Mouse (Mus musculus): ENCODE data around the gene Usp49.

- TF ChIP-seq POLR2A (IDR thresholded peaks at IDR 0.05; ENCODE audit: low read depth, low read length) = no peak
- TF ChIP-seq CTCF (IDR thresholded peaks at IDR 0.05; ENCODE audit: extremely low read depth, insufficient read length, insufficient replicate concordance, low read depth, low read length) = no peak
Observed at GRCm38 (mm10) chr17:47658741-47659243, 28.3 kb downstream of the Usp49 start.

Measured in small intestine, adult 2 months (tissue).